Mouse (Mus musculus): ENCODE measurements around the gene Vsig10.
"Not testable (repeated sequence)": the region's sequence is repeated elsewhere in the genome, so short reads cannot be mapped to it uniquely, and the experiment has no call there.

Gene Vsig10

DNA sequence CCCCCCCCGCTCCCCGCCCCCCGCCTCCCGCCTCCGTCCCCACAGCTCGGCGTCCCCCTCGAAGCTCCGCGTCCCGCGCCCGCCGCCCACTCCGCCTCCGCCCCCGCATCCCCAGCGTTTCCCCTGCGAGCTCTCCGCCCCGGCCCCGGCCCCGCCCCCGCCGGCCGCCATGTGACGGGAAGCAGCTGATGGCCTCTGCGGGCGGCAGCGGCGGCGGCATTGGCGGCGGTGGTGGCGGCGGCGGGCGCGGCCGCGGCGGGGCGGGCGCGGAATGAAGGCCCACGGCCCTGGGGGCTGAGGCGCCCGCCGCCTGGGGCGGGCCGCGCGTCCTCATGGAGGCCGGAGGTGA lies 38.2 kb downstream of the Vsig10 start, which contains the start of gene Wsb2:
TSS of gene Wsb2 (plus strand) at position 176 of the 349 bp plus-strand sequence.
- DNase-seq, result peak; percentile 86

DNA sequence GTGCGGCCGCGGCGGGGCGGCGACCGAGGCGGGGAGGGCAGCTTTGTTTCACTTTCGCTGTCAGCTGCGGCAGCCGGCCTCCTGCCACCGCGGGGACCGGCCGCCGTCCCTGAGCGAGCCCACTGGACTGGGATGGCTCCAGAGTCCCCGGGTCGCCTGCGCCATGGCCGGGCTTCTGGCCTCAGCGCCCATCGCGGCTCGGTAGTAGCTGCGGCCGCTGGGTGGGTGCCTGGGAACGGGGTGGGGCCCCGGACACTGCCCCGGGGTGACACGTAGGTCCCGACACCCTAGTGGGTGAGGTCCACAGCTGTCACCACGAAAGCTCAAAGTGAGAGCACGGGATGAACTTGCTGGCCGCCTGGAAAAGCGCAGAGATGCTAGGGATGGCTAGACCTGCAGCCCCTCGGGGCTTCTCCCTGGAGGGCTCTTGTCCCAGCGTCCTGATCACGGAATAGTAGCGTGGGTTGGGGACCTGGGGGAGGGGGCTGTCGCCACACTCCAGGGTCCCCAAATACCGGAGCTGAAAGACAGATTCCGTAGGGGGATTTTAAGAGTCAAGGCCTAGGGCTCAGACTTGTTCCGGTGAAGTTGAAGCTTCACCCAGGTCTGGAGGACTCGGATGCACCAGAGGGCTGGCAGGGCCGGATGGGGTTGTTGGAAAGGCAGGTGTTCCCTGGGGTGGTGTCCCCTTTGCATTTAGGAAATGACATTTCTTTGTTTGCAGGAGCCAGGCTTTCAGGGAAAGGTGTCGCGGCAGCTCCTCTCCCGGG lies 38.8 kb downstream of the Vsig10 start:
- DNase-seq, result peak; percentile 52

DNA sequence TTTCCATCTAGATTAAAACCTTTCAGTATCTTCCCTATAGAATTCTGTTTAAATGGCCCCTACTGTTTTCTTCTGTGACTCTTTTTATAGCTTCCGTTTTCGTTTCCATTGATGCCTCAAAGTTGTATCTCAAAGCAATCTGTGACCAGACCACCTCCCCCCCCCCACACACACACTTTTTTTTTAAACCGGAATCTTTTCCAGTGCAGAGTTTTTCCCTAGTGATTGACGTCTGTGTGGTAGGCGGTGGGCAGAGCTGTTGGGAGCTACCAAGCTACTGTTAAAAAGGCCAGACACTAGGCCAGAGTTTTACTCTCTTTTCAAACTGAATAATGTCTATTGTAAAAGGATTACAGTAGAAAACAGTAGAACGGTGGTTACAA lies 39.4 kb downstream of the Vsig10 start:
- DNase-seq, result no peak

DNA sequence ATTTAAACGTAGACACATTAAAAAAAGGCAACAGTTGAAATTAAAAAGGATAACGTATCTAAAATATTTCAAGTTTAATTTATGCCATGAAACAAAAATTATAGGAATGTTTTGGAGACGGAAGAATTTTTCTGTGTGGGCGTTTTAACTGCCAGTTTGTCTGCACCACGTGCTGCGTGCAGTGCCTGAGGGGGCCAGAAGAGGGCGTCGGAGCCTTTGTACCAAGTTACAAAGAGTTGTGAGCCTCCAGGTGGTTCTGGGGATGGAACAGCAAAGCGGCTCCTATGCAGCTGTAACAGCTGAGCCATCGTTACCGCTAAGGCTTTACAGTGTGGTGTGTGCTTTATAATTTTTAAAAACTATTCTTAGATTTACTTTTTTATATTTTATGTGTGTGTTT lies 39.8 kb downstream of the Vsig10 start:
- DNase-seq, result peak; percentile 68

DNA sequence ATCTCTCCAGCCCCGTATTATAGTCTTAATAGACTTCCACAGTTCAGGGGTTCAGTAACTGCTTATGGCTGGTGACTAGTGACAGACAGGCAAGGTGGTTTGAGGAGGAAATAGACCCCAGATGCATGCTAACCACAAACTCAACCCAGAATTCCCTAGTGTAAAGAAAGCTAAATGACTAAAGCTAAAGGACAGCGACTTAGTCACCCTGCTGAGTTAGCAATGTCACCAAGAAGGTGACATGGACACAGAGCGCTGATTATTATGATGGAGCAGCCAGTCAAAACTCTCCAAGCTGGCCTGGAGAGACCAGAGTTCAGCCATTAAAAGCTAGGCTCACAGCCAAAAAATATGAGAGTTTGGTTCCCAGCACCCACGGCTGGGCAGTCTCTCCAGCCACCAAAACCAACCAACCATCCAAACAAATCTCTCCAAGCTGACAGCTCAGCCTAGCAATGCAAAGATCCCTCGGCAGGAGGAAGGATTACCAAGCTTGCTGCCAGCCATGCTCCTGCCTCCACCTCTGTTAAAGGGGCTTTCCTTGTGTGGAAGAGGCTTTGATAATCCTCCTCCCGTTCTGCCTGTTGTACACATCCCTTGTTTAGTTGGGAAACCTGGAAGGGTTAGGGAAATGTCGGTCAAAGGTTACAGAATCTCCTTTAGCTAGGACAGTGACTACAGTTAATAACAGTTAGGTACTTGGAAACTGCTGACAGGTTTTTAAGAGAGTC lies 40.8 kb downstream of the Vsig10 start:
- DNase-seq, result no peak

DNA sequence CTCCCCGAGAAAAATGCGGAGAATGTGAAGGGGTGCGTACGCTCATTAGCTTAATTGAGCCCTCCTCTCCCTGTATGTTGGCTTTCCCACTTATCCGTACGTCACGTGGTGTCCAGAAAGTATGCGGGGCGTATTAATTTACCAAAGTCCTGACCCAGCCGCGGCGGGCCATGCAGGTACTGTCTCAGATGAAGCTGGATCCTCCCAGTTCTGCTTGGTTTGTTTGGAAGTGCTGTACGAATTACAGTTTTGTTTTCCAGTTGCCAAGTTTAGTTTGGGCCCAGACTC lies 41.3 kb downstream of the Vsig10 start:
- no peak for DNase-seq

DNA sequence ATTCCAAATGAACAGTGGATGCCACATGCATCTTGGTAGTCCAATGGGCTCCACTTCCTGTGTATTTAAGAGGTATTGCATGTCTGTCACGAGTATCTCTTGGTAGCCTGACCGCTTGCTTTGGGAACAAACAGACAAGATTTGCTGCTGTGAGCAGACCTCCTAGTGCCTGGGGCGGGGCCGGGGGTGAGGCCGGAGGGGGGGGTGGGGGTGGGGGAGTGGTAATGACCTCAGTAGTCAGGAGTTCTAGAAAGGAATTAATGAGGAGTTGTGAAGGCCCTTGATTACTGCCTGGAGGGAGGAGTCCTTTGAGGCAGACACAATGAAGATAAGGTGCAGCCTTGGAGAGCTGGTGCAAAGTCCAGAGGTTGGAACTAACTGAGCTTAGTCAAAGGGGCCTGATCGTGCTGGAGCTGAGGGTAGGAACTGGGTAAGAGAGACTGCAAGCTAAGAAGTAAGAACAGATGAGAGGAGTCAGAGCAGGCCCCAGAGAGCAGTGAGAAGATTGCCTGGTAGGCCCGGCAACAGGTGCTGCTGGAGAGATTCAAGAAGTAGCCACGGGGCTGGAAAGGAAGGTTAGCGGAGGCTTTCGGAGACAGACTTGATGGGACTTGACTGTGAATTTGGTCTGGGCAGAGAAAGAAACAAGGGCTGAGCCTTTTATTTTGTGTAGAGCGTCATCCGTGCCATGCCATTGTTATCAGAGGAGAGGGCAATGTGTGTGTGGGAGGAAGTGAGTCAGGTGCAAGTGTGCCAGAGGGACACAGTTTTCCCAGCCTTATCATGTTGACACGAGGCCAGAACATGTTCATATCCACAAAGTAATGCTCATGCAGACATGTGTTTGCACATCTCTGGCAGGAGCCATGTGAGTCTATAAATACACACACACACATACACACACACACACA lies 42.0 kb downstream of the Vsig10 start:
- DNase-seq, result peak; percentile 23

DNA sequence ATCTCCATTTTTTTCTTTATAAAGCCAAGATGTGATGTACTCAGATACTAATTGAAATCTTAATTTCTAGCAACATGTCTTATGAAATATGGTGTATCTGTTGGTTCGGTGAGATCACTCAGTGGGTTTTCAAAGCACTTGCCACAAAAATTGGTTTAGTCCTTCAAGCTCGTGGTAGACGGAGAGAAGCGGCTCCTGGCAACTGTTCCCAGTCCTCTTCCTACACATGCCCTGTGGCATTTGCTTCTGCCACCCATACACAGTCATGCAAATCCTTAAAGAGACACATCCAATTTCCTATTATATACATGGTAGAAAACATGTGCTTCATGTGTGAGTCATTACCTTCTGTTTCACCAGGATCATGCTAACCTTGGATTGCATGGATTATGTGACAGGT lies 42.7 kb downstream of the Vsig10 start:
- DNase-seq, result no peak

DNA sequence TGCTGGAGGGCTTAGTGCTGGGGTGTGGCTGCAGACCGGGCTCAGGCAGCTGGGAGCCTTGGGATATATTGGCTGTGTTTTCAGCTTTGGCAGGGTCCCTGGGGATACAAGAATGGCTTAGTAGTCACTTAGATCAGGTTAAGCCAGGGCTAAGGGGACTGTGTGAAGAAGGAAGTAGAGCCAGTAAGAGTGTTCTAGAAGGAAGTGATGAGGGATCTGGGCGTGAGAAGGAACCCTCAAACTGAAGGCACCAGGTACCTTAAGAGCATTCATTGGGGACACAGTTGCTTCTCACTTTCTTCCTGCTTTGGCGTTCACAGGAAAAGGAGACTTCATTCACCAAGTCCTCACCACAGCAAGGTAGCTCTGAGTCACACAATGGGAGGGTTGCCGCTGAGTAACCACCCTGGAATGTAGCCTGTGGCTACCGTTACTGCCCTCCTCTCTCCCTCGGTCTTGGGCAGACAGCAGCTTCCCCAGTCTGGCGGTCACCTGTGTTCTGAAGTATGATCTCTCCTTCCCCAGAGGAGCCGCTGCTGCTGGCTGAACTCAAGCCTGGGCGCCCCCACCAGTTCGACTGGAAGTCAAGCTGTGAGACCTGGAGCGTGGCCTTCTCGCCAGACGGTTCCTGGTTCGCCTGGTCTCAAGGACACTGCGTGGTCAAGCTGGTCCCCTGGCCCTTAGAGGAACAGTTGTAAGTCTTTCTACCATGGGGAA lies 44.3 kb downstream of the Vsig10 start:
- no peak for DNase-seq

DNA sequence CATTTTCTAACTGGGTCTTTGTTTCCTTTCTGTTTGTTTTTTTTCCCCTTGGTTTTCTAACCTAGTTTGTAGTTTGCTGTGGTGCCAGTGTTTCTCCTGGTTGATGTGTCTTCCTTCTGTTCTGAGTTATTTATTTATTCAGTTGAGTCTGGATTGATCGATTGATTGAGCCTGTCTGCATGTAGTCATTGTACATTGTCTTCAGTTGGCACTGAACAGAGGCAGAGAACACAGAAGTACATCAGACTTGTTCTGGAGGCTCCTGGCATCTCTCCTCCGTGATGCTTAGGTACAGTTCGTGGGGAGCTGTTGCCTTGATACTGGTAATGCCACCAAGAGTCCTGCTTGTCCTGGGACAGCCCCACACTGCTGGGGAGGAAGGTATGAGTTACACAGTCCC lies 45.9 kb downstream of the Vsig10 start:
- no peak for DNase-seq

DNA sequence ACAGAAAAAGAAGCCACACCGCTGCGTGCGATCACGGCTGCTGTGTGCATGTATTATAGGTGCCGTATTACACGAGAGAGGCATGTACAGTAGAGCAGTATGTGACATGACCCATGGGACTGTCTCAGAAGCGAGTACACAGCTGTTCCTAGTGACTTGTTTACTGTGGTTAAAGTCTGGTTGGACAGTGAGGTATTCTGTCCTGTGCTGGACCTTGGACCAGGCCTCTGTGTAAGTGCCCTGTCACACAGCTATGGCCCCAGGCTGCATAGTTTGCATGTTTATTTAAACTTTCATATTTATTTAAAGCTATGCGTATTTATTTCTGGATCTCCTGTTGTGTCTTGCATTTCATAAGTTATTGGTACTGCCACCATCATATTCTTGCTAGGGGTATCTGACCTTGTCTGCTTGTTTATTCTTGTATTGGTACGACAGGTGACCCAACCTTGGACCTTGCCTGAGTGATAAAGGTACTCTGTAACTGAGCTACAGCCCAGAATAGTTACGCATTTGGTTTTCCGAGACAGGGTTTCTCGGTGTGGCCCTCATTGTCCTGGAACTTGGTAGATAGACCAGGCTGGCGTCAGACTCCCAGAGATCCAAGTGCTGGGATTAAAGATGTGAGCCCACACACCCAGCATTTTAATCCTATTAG lies 47.1 kb downstream of the Vsig10 start:
- DNase-seq, result no peak

DNA sequence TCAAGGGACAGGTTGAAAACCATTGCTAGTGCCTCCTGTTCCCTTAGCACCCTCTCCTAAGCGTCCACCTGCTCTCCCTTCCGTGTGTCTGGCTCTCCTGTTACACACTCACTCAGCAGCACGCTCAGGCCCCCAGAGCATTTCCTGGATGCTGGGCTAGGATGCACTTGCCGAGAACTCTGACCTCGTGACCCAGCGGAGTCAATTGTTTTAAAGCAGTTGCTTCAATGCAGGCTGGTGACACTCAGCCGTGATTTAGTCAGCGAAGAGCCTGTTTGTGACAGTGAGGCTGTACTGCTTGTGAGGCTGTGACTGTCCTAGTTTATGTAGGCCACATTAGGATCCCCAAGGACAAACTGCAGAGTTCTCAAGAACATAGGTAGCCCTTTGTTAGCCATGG lies 48.3 kb downstream of the Vsig10 start:
- peak; percentile 50 for DNase-seq

DNA sequence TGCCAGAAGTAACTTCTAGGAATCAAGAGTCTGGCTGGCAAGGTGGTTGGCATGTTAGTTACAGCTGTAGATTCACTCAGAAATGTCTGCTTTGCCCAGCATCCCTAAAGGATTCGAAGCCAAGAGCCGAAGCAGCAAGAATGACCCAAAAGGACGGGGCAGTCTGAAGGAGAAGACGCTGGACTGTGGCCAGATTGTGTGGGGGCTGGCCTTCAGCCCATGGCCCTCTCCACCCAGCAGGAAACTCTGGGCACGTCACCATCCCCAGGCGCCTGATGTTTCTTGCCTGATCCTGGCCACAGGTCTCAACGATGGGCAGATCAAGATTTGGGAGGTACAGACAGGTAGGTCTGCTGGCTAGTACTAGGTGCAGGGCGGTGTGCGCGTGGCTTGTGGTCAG lies 51.7 kb downstream of the Vsig10 start:
- DNase-seq, result no peak

DNA sequence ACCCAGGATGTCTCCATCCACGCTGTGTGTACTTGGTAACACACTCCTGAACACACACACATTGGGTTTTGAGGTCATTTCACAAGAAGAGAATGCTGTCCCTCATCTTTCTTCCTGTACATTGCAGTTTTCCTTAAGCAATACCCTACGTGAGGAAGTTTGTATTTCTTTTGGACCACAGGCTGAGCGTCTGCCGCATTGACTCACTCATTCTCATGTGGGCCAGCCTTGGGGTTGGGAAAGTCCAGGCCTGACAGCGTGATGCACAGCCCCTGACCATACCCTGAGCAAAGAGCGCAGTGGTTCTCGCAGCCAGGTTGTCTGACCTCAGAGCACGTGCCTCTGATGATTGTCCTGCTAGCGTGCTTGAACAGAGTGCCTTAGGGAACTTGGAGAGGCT lies 54.5 kb downstream of the Vsig10 start:
- DNase-seq, result no peak

DNA sequence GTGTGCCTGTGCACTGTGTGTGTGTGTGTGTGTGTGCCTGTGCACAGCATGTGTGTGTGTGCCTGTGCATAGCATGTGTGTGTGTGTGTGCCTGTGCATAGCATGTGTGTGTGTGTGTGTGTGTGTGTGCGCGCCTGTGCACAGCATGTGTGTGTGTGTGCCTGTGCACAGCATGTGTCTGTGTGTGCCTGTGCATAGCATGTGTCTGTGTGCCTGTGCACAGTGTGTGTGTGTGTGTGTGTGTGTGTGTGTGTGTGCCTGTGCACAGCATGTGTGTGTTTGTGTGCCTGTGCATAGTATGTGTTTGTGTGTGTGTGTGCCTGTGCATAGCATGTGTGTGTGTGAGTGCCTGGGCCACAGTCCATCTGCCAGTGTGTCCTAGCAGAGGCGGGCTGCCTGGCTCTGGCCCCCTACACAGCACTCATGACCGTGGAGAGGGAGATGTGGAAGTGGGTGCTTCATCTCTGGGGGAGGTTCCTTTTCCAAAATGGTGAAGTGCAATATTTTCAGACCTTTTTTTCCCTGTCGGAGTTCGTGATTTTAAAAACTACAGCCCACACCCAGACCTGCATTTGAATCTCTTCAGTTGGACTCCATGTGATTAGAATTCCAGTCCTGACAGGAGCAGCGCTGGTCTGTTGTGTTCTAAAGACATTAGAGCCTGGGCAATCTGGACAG lies 55.6 kb downstream of the Vsig10 start:
- no peak for DNase-seq

DNA sequence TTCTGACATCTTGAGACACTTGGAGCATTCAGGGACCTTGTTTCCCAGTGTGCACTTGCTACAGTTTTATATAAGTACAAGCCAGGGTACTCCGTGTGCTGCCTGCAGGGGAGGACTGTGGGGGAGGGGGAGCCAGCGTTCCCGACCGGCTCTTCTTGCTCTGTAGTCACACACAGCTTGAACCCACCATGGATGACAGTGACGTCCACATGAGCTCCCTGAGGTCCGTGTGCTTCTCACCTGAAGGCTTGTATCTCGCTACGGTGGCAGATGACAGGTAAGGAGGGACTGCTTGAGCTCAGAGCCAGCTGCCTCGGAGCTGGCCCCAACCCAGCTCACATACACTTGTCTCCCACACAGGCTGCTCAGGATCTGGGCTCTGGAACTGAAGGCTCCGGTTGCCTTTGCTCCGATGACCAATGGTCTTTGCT lies 57.5 kb downstream of the Vsig10 start:
- no peak for DNase-seq

DNA sequence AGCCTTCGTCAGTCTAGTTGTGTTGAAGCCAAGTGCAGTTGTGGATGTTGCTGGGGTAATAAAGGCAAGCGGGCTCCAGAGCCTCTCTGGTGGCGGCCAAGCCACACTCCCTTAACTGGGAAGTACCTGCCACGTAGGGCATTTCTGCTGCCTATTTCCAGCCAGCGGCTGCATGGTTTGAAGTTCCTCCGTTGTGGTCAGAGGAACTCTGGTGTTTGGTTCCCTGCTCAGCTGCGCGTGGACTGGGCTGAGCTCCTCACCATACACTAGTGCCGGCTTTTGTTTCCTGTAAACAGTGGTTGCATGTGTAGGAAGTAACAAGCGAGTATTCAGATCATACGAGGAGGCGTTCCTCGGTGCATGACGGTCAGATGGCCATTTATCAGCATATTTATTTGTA lies 58.8 kb downstream of the Vsig10 start:
- not testable (repeated sequence) for DNase-seq

DNA sequence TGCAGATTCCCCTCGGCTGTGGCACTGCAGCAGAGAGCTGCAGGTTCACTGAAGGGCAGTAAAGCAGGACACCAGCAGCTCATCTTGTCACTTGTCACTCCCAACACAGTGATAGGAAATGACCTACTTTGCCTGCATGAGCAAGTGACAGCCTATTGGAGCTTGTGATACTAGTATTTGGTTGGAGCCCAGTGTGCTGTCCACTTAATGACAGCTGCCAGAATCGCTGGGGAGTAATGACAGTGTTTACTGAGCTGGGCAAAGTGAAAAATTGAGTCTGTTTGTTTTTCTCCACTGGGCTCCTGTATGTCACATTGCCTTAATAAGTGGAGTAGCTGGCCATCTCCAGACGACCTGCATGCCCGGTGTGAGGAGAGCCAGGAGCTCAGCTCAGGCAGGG lies 61.3 kb downstream of the Vsig10 start:
- no peak for DNase-seq

DNA sequence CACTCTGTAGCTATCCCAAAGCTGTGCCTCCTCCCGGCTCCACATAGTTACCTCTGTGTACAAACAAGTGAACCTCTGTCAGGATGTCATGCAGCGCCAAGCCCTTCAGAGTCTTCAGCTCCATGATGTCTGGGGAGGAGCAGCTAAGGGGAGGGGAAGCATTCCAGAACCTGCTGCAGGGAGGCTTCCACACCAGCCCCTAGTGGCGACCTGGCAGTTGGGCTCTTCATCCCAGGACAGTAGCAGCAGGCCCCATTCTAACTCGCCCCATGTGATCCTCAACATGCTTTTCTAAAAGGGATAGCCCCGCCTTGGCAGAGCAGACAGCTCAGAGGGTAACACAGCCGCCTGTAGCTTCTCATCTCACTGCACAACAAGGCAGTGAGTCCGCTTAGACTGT lies 62.9 kb downstream of the Vsig10 start:
- DNase-seq, result no peak

DNA sequence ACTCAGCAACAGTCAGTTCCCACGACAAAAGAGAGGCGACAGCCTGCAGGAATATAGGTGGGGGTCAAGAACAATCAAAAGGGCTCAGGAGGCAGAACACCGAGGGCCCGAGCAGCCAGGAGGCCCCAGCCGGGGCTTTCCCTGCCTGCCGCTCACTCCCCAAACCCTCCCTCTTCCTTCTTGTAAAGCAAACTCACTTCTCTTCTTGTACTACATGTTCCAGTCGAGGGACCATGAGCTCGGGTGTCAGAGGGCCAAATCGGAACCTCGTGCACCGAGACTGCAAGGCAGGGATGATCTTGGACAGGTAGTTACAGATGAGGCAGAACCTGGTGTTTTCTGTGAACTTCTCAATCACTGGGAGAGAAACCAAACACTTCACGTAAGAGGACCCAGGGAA lies 64.3 kb downstream of the Vsig10 start:
- no peak for DNase-seq

DNA sequence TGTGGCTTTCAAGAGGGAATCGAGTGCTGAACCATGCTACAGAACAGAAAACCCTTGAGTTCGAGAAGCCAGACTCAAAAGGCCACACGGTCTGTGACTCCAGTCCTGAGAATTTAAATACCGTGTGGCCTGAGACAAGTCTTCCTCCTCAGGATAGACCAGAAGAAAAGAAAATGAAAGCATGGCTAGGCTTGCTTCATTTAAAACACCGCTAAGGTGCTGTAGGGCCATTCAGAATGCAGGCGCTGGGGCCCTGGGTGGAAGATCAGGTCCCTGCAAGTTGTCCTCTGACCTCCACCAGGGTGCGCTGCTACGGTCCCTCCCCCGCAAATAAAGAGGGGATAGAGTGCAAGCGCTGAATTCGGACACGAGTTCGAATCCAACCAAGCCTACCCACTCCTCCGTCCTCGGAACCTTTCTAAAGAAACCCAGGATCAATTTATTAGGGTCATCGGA lies 69.4 kb downstream of the Vsig10 start:
- peak; percentile 75 for DNase-seq

DNA sequence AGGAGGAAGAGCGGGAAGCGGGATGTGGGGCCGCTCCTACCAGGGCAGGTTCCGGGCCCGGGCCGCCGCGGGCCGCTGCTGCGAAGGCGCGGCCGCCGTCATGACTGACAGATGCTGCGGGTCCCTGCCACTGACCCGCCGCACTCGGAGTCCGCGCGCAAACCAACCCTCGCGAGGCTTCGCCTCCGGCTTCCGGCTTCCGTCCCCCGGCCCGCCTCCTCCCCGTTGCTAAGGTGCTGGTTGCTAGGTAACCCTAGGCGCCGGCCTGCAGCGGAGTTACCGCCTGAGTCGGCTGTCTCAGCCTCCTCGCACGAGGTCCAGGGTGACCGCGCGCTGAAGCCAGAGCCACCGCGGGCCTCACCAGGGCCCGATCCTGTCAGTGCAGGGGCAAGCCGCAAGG lies 70.0 kb downstream of the Vsig10 start, which contains the start of gene Rfc5:
TSS of gene Rfc5 (minus strand) at position 171 of the 400 bp plus-strand sequence.
- DNase-seq, result peak; percentile 99
